Mouse (Mus musculus): ENCODE measurements around the gene Snx4.

- TF ChIP-seq CTCF (IDR thresholded peaks at IDR 0.05; ENCODE audit: low read depth) (no peak), EP300 (IDR thresholded peaks at IDR 0.05; ENCODE audit: low read depth) (no peak)
These were observed 95.1 kb downstream of the Snx4 start for GRCm38 (mm10) chr16:33346376-33346775.
